Mouse (Mus musculus) erythroblast, embryonic 14.5 days (primary cell): Measurements from ENCODE around the gene Wdr92.

ENCODE experiments used
- GATA1 ChIP-seq: IDR thresholded peaks from 2 replicates; pipeline ENCODE4 v1.6.1; 2012; ENCODE audit warnings: low read length, inconsistent platforms, mixed read lengths
- TAL1 ChIP-seq: IDR thresholded peaks from 3 replicates; pipeline ENCODE4 v1.6.1; 2012; ENCODE audit warnings: low read length, inconsistent platforms, mixed read lengths

DNA sequence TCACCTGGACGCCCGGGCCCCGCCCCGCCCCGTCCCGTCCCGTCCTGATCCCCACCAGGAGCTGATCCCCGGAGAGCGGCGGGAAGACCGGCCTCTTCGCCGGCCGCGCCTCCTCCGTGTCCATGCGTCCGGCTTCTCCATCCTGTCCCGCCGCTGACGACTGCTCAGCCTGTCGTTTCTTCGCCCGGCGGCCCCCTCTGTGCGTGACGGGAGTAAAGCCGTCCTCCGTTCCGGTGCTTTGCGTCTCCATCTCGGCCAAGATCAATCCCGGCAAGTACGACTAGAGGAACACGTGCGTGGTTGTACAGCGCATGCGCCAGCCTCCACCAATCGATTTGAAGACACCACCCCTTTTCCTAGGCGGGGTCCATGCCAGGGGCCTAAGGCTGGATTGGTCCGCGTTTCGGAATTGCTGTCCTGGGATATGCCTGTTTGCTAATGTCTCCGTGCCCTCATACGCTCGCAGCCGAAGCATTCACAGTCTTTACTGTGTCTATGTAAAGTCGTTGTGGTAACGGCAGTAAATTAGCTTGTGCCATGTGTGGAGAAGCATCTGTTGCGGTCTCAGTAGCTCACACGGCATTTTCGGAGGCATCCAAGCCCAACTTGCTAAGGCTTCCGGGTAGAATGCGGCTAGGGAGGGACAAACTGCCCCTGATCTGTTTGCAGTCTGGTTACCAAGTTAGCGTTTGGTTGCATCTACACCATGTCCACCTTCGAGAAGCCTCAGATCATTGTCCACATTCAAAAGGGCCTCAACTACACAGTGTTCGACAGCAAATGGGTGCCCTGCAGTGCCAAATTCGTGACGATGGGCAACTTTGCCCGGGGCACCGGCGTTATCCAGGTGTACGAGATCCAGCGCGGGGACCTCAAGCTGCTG is 29.6 kb downstream of the Wdr92 start, which contains the start of gene Pno1:
- TF ChIP-seq TAL1 (no peak), GATA1 (no peak)
